Mouse (Mus musculus) lung, adult 2 months (tissue): Measurements from ENCODE around the gene Mgst3.

Source experiments
- CTCF ChIP-seq: fragments of 200-500 bp; IDR thresholded peaks from 2 replicates; pipeline ENCODE4 v1.5.1; 2011; ENCODE audit warnings: mild to moderate bottlenecking, low read length, control low read depth; ENCODE audit not compliant: insufficient read depth
- POLR2A ChIP-seq: fragments of 200-500 bp; IDR thresholded peaks from 2 replicates; pipeline ENCODE4 v1.6.1; 2011; ENCODE audit warnings: low read depth, mild to moderate bottlenecking, control low read depth, low read length, borderline replicate concordance; ENCODE audit errors: extremely low read depth

- TF ChIP-seq CTCF, result no peak
- TF ChIP-seq POLR2A, result no peak
Observed at GRCm38 (mm10) chr1:167385211-167385610, 8.4 kb downstream of the Mgst3 start.
